Mouse (Mus musculus) R1 (cell line): ENCODE measurements around the gene Hdc.
"Not testable (repeated sequence)": the region's sequence is repeated elsewhere in the genome, so short reads cannot be mapped to it uniquely, and the experiment has no call there.

Experiments used
- DNase-seq: peaks from one replicate; pipeline ENCODE4 v3.0.0-alpha.2; 2018; ENCODE audit warnings: low read depth, low spot score

Hdc gene

GRCm38 (mm10) chr2:126619249-126619704 is at the start of gene Hdc:
Hdc (minus strand) TSS chr2:126619299.
- no peak for DNase-seq

GRCm38 (mm10) chr2:126668621-126669252 is 49.6 kb upstream of the Hdc start:
- DNase-seq: no peak

GRCm38 (mm10) chr2:126665984-126666383 is 46.9 kb upstream of the Hdc start:
- no peak for DNase-seq

DNA sequence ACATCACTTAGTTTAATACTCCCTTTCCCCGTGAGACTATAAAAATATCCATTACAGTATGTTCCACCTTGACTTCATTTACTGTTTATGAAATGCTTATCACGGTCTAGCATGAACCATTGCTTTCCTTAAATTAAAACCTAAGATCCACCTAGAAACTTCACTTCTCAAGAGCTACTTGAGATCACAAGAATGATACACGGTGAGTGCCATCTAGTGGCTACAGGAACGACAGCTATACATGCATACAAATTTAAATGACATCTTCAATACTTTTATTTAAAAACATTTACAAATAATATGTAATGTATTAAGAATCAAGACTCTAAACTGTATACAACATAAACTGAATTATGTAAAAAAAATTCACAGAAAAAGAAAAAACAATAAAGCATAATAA is 44.4 kb upstream of the Hdc start:
- DNase-seq: peak; percentile 57

DNA sequence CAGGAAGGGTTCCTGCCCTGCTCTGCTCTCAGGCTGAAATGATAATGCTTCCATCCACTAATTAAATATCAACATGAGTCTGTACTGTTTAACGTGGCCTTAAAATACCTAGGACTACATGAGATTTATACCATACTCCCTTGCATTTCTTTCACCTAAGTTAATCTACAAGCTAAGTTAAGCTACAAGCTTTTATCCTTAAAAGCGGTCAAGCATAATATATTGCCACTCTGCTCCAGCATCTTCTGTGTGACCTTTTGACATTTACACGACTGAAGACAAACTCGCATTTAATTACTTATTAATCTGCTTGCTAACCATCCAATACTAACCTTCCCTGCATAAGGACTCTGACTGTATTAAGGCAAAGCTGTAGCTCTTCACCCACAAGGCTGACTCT is 33.8 kb upstream of the Hdc start:
- no peak for DNase-seq

DNA sequence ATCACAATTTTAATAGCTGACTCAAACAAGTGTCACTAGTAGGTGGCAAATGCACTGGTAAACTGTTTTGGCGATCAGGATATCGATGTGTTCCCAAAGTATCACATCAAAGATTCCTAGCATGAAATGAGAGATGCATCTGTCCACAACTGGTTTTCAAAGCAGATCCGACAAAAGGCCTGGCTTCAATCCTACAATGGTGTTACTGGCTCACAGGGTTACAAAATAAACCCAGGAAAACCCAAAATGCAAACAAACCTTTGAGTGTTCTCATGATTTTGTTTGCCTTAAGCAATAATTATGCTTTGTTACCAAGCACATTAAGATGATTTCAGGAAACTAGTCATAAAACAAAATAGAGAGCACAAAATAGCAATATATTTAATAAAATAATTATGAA is 28.7 kb upstream of the Hdc start:
- DNase-seq: no peak

GRCm38 (mm10) chr2:126646461-126646860 is 27.4 kb upstream of the Hdc start:
- DNase-seq: no peak

DNA sequence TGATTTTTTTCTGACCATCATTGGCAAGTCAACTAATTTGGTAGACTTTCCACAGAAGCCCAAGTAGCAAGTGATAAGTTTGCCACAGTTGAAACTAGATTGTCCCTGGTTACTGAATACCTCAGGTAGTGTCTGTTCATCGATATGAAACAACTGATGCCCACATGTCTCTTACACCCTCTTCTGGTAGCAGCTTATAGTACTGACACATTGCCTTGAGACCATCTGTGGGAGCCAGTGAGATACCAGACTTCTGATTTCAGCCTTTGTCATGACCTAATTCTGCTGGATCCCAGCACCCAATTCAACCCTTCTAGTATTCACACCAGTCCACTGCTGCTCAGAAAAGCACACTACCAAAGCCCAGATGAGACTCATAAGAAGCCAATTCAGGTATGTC is 25.7 kb upstream of the Hdc start:
- DNase-seq: no peak

GRCm38 (mm10) chr2:126640298-126640697 is 21.2 kb upstream of the Hdc start:
- peak; percentile 46 for DNase-seq

DNA sequence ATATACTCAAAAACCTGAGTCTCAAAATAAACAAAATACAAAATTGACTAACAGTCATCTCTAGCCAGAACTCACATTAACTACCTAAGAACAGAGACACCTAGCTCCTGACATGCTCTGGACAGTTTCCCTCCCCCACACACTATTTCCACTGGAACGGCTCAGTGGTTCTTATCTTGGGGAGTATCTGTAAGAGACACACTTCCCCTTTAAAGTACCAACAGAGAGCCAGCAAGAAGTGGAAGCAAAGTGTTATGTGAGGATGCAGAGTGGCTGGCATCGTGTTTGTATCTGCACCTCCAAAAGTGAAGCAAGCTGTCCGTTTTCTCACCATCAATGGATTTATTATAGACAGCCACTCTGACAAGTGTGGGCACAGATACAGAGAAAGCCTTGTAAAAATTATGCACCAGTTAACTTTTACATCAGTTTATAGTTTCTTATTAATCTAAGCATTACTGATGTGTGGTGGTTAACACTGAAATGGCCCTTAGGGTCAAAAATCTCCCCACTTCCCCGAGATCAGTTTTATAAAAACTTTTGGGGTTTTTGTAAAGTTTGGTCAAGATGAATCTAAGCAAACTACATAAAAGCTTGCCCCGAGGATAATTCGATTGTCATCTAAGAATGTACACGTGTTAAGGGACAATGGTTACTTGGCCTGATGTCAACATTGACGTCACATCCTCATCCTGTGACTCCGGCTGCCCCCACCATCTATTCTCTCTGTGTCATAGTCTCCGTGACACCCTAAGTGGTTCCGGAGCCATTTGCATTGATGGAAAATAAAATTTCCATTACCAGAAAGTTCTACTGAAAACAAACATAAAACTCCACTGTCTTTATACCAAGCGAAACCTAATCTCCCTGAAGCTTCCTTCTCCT is 17.1 kb upstream of the Hdc start:
- DNase-seq: no peak

DNA sequence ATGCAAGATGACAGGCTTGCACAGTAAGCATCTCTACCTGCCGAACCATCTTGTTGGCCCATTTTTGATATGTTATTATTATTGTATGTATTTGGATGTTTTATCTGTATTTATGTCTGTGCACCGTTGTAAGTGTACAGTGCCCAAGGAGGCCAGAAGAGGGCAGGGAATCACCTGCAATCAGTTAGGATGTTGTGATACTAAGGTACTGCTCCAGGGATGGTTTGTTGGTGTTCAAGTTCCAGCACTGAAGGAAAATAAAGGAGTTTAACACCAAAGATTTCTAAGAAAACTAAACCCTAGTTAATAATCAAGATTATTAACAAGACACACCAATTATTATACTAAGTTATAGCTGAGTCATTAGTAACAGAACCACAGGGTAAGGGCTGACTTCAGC is 14.1 kb upstream of the Hdc start:
- no peak for DNase-seq

- no peak for DNase-seq
Observed at GRCm38 (mm10) chr2:126628455-126628995, 9.4 kb upstream of the Hdc start.

GRCm38 (mm10) chr2:126623138-126623537 is 4.0 kb upstream of the Hdc start:
- no peak for DNase-seq

DNA sequence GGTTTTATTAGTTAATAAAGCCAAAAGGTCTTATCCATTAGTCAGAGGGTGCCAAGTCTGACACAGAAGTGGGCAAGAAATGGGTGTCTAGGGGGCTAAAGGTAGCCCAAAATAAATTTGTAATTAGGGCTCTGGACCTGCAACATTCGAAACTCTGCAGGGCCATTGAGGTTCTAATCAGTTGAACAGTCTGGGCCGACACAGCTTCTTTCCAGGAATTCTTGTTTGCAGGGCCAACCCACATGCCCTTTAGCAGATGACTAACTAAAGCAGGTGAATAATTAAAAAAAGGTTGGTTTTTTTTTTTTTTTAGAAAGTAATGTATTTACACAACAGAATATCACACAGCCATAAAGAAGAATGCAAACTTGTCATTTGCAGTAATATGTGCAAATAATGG is 3.4 kb upstream of the Hdc start:
- no peak for DNase-seq

DNA sequence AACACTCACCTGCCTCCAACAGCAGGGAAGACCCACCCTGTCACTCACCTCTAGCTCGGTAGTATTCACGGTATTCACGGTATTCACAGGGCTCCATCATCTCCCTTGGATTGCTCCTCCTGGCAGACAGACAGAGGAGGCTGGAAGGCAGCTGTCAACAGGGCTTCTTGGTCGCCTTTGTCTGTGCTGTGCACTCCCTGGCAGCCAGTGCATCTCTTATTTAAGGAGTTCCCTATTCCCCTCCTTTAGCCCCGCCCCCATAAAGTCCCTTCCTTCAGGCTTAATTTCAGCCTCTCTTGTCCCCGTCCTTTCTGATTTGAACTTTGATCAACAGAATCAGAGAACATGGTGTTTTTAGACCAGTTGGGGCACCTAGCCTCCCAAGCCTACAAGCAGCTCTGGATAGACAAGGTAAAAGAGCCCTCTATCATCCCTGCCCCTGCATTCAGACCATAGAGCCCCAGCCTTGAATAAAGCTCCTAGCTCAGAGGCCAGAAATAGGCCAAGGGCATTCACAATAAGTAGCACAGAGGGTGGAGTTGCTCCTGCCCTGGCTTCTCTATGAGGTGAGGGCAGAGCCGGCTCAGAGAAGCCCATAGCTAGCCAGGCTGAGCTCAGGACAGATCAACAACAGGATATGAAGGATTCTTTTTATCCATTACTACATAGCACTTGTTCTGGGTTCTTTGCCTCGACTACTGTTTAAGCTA is 474 bp downstream of the Hdc start:
- no peak for DNase-seq

- DNase-seq: no peak
Observed at GRCm38 (mm10) chr2:126615355-126615754, 3.7 kb downstream of the Hdc start.

GRCm38 (mm10) chr2:126609600-126609999 is 9.5 kb downstream of the Hdc start:
- DNase-seq: not testable (repeated sequence)

DNA sequence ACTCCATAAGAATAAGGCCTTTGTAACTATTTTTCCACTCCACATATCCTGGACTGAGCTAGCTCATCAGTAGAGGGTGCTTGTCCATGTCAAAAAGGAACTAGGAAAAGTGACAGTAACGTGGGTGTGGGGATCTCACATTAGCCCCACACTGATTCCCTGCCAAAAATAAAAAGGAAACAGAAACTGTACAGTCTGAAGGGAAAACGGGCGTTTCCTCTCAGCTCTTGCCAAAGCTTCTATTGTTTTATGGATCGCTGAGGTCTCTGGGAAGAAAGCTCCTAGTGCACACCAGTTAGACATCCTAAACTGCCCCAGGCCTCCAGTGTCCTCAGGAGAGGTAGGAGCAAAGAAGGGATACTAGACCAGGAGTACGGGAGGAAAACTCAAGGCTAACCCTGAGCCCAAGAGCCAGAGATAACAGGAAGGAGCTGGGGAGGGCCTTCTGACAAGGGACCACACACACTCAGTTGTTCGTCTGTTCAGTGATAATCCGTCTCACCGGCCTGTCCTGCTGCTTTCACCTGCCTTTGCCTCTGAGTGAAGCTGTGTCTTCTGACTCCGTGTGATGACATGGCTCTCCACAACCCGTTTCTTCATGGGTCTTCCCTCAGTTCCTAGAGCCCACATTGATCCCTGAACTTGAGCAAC is 11.4 kb downstream of the Hdc start:
- DNase-seq: no peak

DNA sequence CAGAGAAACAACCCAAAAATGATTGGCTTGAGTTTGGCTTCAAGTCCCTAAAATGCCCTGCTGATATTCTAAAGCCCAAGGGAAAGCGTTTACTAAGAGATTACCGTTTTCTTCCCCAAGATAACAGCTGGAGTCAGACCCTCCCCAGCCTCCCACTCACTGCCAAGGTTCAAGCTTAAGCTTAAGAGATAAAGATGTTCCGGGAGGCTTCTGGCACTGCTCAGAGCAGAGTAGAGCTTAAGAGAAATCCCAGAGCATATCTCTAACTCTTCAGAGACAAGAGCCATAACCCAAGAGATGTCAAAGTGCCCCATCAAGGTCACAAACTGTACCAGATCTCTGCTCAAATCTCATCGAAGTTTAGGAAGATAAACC is 12.4 kb downstream of the Hdc start:
- no peak for DNase-seq

- DNase-seq: no peak
Observed at GRCm38 (mm10) chr2:126606061-126606687, 12.9 kb downstream of the Hdc start.

- no peak for DNase-seq
Observed at GRCm38 (mm10) chr2:126601918-126602600, 17.0 kb downstream of the Hdc start.
